Mouse (Mus musculus): ENCODE measurements around the gene Gm28729. TPM values are rescaled to one million over a fixed set of nuclear protein-coding genes. Genes with fewer than 3 reads are reported as not detected.
A peak's percentile ranks its signal among the peaks of the same experiment; 100 is the strongest.

Gm28729 gene
- polyA plus RNA-seq (2012; rRNA removed) (0.05 and 0.11 TPM in 2 replicates), polyA plus RNA-seq (2014; fragmentation: Nextera tagmentation; extraction: Ambion mirVana) (not detected in 2 replicates)

GRCm38 (mm10) chr9:96524972-96525506 lies at the start of gene Gm28729:
Gm28729 (minus strand) TSS chr9:96525264.
- 41% methylated on average over 12 of the region's 12 CpGs for WGBS
- Histone ChIP-seq H3K27ac (replicated peaks; ENCODE audit: low read depth, low read length) (no peak within 1 kb of the TSS), H3K9ac (ENCODE audit: low read depth, low read length, severe bottlenecking) (no peak within 1 kb of the TSS), H3K4me2 (replicated peaks; ENCODE audit: low read depth, low read length, severe bottlenecking) (no peak within 1 kb of the TSS), H3K36me3 (ENCODE audit: control insufficient read depth, insufficient read depth, low read length) (no peaks in the 10 kb centered on the region), H3K4me1 (ENCODE audit: control insufficient read depth, insufficient read depth, low read length) (0 out of 2 replicates have a peak, but pooled peaks cover 2% of the 10 kb centered on the region), H3K27me3 (ENCODE audit: control insufficient read depth, insufficient read depth, low read length) (no peaks in the 10 kb centered on the region), H3K4me3 (replicated peaks; ENCODE audit: low read length) (no peak within 1 kb of the TSS), H3K9me3 (ENCODE audit: control insufficient read depth, low read length) (no peaks in the 10 kb centered on the region)
- DNase-seq (ENCODE audit: low spot score): no peak
- TF ChIP-seq POLR2A (IDR thresholded peaks at IDR 0.05; ENCODE audit: borderline replicate concordance, extremely low read depth, insufficient read depth, insufficient read length): no peak
- peak; percentile 31 for ATAC-seq (ENCODE audit: low FRiP score, low read depth)

GRCm38 (mm10) chr9:96573252-96573651 lies 48.2 kb upstream of the Gm28729 start:
- Histone ChIP-seq H3K27ac (replicated peaks; ENCODE audit: low read depth, low read length) (no peak overlapping the region), H3K4me1 (ENCODE audit: control insufficient read depth, insufficient read depth, low read length) (peaks cover 5% of the 10 kb centered on the region), H3K4me2 (replicated peaks; ENCODE audit: low read depth, low read length, severe bottlenecking) (no peak overlapping the region), H3K27me3 (ENCODE audit: control insufficient read depth, insufficient read depth, low read length) (no peaks in the 10 kb centered on the region), H3K9me3 (ENCODE audit: control insufficient read depth, low read length) (no peaks in the 10 kb centered on the region), H3K9ac (ENCODE audit: low read depth, low read length, severe bottlenecking) (no peak overlapping the region), H3K4me3 (replicated peaks; ENCODE audit: low read length) (no peak overlapping the region), H3K36me3 (ENCODE audit: control insufficient read depth, insufficient read depth, low read length) (peaks cover 32% of the 10 kb centered on the region)
- ATAC-seq (ENCODE audit: low FRiP score, low read depth): no peak
- TF ChIP-seq POLR2A (IDR thresholded peaks at IDR 0.05; ENCODE audit: borderline replicate concordance, extremely low read depth, insufficient read depth, insufficient read length): no peak
- DNase-seq (ENCODE audit: low spot score): peak; percentile 44
- WGBS: 20% methylated on average over 1 of the region's 1 CpGs

DNA sequence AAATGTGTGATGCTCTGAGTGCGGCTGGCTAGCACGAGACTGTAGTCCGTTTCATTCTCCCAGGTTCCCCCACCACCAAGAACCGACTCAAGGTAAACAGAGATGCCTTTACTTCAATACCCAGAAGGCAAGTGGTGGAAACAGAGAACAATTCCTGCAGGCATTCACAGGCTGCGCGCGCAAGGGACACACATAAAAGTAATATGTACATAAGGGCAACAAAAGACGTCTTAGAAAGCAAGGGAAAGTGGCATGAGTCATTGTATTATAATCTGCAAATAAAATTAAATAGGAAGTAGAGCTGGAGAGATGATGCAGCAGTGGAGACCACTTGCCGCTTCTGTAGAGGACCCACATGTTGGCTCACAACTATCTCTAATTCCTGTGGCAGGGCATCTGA lies 47.7 kb upstream of the Gm28729 start:
- H3K4me1 ChIP-seq (ENCODE audit: control insufficient read depth, insufficient read depth, low read length): no peaks in the 10 kb centered on the region; the same call in 1 of the 2 replicates
- peaks cover 31% of the 10 kb centered on the region for H3K36me3 ChIP-seq (ENCODE audit: control insufficient read depth, insufficient read depth, low read length)
- H3K4me2 ChIP-seq (replicated peaks; ENCODE audit: low read depth, low read length, severe bottlenecking): no peak overlapping the region
- WGBS: 83% methylated on average over 9 of the region's 9 CpGs
- no peak for DNase-seq (ENCODE audit: low spot score)
- no peak overlapping the region for H3K4me3 ChIP-seq (replicated peaks; ENCODE audit: low read length)
- no peak for TF ChIP-seq POLR2A (IDR thresholded peaks at IDR 0.05; ENCODE audit: borderline replicate concordance, extremely low read depth, insufficient read depth, insufficient read length)
- no peak overlapping the region for H3K9ac ChIP-seq (ENCODE audit: low read depth, low read length, severe bottlenecking)
- no peak for ATAC-seq (ENCODE audit: low FRiP score, low read depth)
- no peaks in the 10 kb centered on the region for H3K27me3 ChIP-seq (ENCODE audit: control insufficient read depth, insufficient read depth, low read length)
- H3K9me3 ChIP-seq (ENCODE audit: control insufficient read depth, low read length): no peaks in the 10 kb centered on the region
- H3K27ac ChIP-seq (replicated peaks; ENCODE audit: low read depth, low read length): no peak overlapping the region

- Histone ChIP-seq H3K27me3 (ENCODE audit: control insufficient read depth, insufficient read depth, low read length) (no peaks in the 10 kb centered on the region), H3K4me1 (ENCODE audit: control insufficient read depth, insufficient read depth, low read length) (no peaks in the 10 kb centered on the region), H3K36me3 (ENCODE audit: control insufficient read depth, insufficient read depth, low read length) (peaks cover 34% of the 10 kb centered on the region), H3K9ac (ENCODE audit: low read depth, low read length, severe bottlenecking) (no peak overlapping the region), H3K4me3 (replicated peaks; ENCODE audit: low read length) (no peak overlapping the region), H3K4me2 (replicated peaks; ENCODE audit: low read depth, low read length, severe bottlenecking) (no peak overlapping the region), H3K9me3 (ENCODE audit: control insufficient read depth, low read length) (no peaks in the 10 kb centered on the region), H3K27ac (replicated peaks; ENCODE audit: low read depth, low read length) (no peak overlapping the region)
- 88% methylated on average over 8 of the region's 8 CpGs for WGBS
- ATAC-seq (ENCODE audit: low FRiP score, low read depth): no peak
- DNase-seq (ENCODE audit: low spot score): no peak
- TF ChIP-seq POLR2A (IDR thresholded peaks at IDR 0.05; ENCODE audit: borderline replicate concordance, extremely low read depth, insufficient read depth, insufficient read length): no peak
Measured at GRCm38 (mm10) chr9:96566470-96566996, 41.5 kb upstream of the Gm28729 start.

DNA sequence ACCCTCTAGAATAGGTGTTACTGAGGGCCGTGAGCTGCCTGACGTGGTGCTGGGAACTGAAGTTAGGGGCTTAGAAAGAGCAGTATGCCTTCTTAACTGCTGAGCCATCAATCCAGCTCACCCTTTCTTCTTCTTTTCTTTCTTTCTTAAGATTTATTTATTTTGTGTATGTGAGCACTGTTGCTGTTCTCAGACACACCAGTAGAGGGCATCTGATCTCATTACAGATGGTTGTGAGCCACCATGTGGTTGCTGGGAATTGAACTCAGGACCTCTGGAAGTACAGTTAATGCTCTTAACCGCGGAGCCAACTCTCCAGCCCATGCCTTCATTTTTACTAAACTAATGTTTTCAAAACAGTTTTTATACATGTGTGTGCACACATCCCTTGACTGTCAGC lies 38.4 kb upstream of the Gm28729 start:
- TF ChIP-seq POLR2A (IDR thresholded peaks at IDR 0.05; ENCODE audit: borderline replicate concordance, extremely low read depth, insufficient read depth, insufficient read length): no peak
- peaks cover 35% of the 10 kb centered on the region for H3K36me3 ChIP-seq (ENCODE audit: control insufficient read depth, insufficient read depth, low read length)
- no peak for DNase-seq (ENCODE audit: low spot score)
- no peaks in the 10 kb centered on the region for H3K9me3 ChIP-seq (ENCODE audit: control insufficient read depth, low read length)
- no peak overlapping the region for H3K4me3 ChIP-seq (replicated peaks; ENCODE audit: low read length)
- no peak overlapping the region for H3K9ac ChIP-seq (ENCODE audit: low read depth, low read length, severe bottlenecking)
- no peaks in the 10 kb centered on the region for H3K27me3 ChIP-seq (ENCODE audit: control insufficient read depth, insufficient read depth, low read length)
- no peak overlapping the region for H3K4me2 ChIP-seq (replicated peaks; ENCODE audit: low read depth, low read length, severe bottlenecking)
- H3K27ac ChIP-seq (replicated peaks; ENCODE audit: low read depth, low read length): no peak overlapping the region
- WGBS: 96% methylated on average over 4 of the region's 4 CpGs
- ATAC-seq (ENCODE audit: low FRiP score, low read depth): no peak
- H3K4me1 ChIP-seq (ENCODE audit: control insufficient read depth, insufficient read depth, low read length): no peaks in the 10 kb centered on the region

Data from limb, embryonic 14.5 days (tissue).